Mouse (Mus musculus): Measurements from ENCODE around the gene Mcub. TPM values are rescaled to one million over a fixed set of nuclear protein-coding genes. Genes with fewer than 3 reads are reported as not detected.
A peak's percentile ranks its signal among the peaks of the same experiment; 100 is the strongest.

Gene Mcub
- polyA plus RNA-seq (2012; rRNA removed) (5.9 and 7.4 TPM in 2 replicates), polyA plus RNA-seq (2014; fragmentation: Nextera tagmentation; extraction: Ambion mirVana) (16.4 and 25.9 TPM in 2 replicates)

DNA sequence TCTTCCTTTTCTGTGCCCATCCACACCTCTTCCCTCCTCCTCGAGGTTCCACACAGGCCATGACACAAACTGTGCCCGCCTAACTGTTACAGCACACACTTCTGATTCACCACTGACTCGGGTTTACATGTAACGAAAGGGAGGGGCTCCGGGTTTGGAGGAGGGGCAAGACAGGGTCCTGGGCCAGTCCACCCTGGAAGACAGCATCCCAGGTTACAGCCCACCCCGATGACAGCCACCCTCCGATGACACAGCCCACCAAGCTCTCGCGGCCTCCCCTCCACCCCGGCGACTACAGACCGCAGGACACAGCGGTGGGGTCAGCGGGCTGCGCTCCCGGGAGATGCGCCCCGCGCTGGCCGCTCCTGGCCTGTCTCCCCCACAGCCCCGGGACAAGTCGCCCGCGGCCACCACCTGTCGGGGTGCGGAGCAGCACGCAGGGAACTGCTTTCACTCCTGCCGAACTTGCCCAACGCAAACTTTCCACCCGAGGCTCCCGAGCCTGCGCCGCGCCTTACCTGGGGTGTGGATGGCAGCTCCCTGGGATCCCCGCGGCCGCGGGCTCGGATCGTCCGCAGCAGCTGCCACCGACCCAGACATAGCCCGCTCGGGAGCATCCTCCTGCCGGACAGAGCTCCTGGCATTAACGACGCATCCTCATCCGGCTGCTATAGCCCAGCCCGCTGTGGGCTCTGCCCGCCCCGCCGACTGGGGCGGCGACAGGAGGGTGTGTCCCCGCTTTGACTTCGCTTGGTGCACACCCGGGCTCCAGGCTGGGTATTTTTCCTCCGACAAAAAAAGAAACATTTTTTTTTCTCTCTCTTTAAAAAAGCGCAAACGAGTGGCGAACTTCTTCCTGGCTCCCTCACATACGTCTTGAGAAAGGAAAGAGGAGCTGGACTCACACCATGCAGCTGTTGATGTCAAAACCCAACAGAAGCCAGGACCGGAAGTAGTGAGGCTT, at the start of gene Mcub:
Mcub (minus strand) TSS at position 775 of the 964 bp plus-strand sequence.
- Histone ChIP-seq H3K4me2 (ENCODE audit: low read depth) (peak within 1 kb of the TSS; percentile 87), H3K9me3 (ENCODE audit: control insufficient read depth, low read length) (no peaks in the 10 kb centered on the region), H3K4me1 (replicated peaks; ENCODE audit: control insufficient read depth in 2 of 2, insufficient read depth in 2 of 2, low read length in 1 of 2) (peaks cover 2 to 9% of the 10 kb centered on the region in 2 experiments; a peak in 3 of 4 replicates), H3K27ac (no peak within 1 kb of the TSS), H3K9ac (replicated peaks) (peak within 1 kb of the TSS; percentile 62), H3K27me3 (ENCODE audit: control insufficient read depth, insufficient read depth, low read length) (peaks cover 22% of the 10 kb centered on the region), H3K4me3 (ENCODE audit: insufficient read depth in 1 of 2, low read depth in 2 of 2, low read length in 2 of 2) (peak within 1 kb of the TSS; percentile 58 to 62), H3K36me3 (replicated peaks; ENCODE audit: control insufficient read depth, insufficient read depth, low read depth) (no peaks in the 10 kb centered on the region)
- WGBS (ENCODE audit: insufficient replicate concordance) = under 1% methylated on average over 63 of the region's 63 CpGs
- DNase-seq (ENCODE audit: low read depth in 3 of 3, low spot score in 3 of 3) (peak; percentile 40 to 46 (median 45)), ATAC-seq (ENCODE audit: insufficient read depth) (peak; percentile 83)
- TF ChIP-seq CTCF (IDR thresholded peaks at IDR 0.05; ENCODE audit: low read depth) (no peak), EP300 (IDR thresholded peaks at IDR 0.05; ENCODE audit: low read depth) (no peak)

DNA sequence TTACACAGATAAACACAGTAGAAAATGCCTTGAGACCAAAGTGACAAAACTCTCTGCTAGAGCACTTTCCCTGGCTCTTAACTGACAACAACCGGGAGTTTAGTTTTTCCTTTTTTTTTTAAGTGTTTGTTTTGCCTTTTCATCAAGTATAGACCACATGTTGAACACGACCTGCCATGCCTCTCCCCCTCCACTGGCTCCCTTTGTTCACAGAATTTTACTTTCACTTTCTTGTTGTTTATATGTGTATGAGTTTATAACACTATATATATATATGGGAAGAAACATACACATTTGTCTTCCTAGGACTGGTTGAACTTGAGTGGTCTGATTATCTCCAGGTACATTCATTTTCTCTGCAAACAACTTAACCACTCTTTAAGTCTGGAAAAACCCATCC, 42.9 kb upstream of the Mcub start:
- Histone ChIP-seq H3K4me2 (ENCODE audit: low read depth) (no peak overlapping the region), H3K27ac (no peak overlapping the region), H3K27me3 (ENCODE audit: control insufficient read depth, insufficient read depth, low read length) (no peaks in the 10 kb centered on the region), H3K36me3 (replicated peaks; ENCODE audit: control insufficient read depth, insufficient read depth, low read depth) (peaks cover 4% of the 10 kb centered on the region), H3K9me3 (ENCODE audit: control insufficient read depth, low read length) (no peaks in the 10 kb centered on the region), H3K9ac (replicated peaks) (no peak overlapping the region), H3K4me1 (replicated peaks; ENCODE audit: control insufficient read depth in 2 of 2, insufficient read depth in 2 of 2, low read length in 1 of 2) (no peaks in the 10 kb centered on the region), H3K4me3 (ENCODE audit: insufficient read depth in 1 of 2, low read depth in 2 of 2, low read length in 2 of 2) (no peak overlapping the region)
- 63% methylated on average over 2 of the region's 2 CpGs for WGBS (ENCODE audit: insufficient replicate concordance)
- DNase-seq (ENCODE audit: low read depth in 3 of 3, low spot score in 3 of 3) (no peak), ATAC-seq (ENCODE audit: insufficient read depth) (no peak)
- TF ChIP-seq CTCF (IDR thresholded peaks at IDR 0.05; ENCODE audit: low read depth) = no peak
- TF ChIP-seq EP300 (IDR thresholded peaks at IDR 0.05; ENCODE audit: low read depth) = no peak

DNA sequence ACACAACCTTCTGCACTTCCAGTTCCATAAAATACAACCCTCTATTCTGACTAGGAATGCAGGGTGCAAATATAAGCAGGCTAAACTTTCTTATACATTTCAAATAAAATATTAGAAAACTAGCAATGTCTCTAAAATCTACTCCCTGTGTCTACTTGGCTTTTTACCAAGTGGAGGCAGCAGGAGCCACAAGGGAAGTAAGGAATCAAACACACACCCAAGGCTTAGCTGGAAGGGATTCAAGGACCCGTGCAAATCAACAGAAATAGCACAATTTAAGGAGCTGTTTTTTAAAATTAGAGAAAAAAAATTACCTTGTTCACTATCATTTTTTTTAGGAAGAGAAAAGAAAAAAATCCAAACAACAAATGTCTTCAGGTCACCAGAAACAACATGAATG, 41.2 kb upstream of the Mcub start:
- TF ChIP-seq CTCF (IDR thresholded peaks at IDR 0.05; ENCODE audit: low read depth) (no peak), EP300 (IDR thresholded peaks at IDR 0.05; ENCODE audit: low read depth) (no peak)
- ATAC-seq (ENCODE audit: insufficient read depth) (no peak), DNase-seq (ENCODE audit: low read depth in 3 of 3, low spot score in 3 of 3) (no peak)
- H3K4me1 ChIP-seq (replicated peaks; ENCODE audit: control insufficient read depth in 2 of 2, insufficient read depth in 2 of 2, low read length in 1 of 2) = no peaks in the 10 kb centered on the region
- no peaks in the 10 kb centered on the region for H3K27me3 ChIP-seq (ENCODE audit: control insufficient read depth, insufficient read depth, low read length)
- H3K36me3 ChIP-seq (replicated peaks; ENCODE audit: control insufficient read depth, insufficient read depth, low read depth) = peaks cover 4% of the 10 kb centered on the region
- no peak overlapping the region for H3K27ac ChIP-seq
- no peak overlapping the region for H3K4me3 ChIP-seq (ENCODE audit: insufficient read depth in 1 of 2, low read depth in 2 of 2, low read length in 2 of 2)
- no peaks in the 10 kb centered on the region for H3K9me3 ChIP-seq (ENCODE audit: control insufficient read depth, low read length)
- no peak overlapping the region for H3K9ac ChIP-seq (replicated peaks)
- no peak overlapping the region for H3K4me2 ChIP-seq (ENCODE audit: low read depth)
- 79% methylated on average over 1 of the region's 1 CpGs for WGBS (ENCODE audit: insufficient replicate concordance)

DNA sequence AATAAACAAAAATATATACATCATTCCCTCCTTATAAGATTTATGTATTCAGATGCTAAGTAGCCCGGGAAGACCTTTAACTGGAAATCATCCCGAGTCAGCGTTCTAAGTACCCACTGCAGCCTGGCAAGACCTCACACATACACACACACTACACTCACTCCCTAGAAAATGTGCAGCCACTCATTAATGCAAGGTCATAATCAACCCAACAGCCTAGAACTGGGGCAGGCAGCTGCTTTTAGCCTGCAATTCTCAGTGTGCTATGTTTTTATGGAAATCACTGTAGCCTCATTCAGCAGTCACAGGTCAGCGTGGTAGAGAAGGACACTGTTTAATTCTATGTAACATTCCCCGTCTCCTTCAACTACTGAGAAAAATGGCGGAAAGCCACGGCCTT, 36.1 kb upstream of the Mcub start:
- H3K9me3 ChIP-seq (ENCODE audit: control insufficient read depth, low read length) = no peaks in the 10 kb centered on the region
- no peaks in the 10 kb centered on the region for H3K27me3 ChIP-seq (ENCODE audit: control insufficient read depth, insufficient read depth, low read length)
- H3K4me2 ChIP-seq (ENCODE audit: low read depth) = no peak overlapping the region
- no peak for DNase-seq (ENCODE audit: low read depth in 3 of 3, low spot score in 3 of 3)
- peaks cover 16% of the 10 kb centered on the region for H3K36me3 ChIP-seq (replicated peaks; ENCODE audit: control insufficient read depth, insufficient read depth, low read depth)
- H3K9ac ChIP-seq (replicated peaks) = no peak overlapping the region
- WGBS (ENCODE audit: insufficient replicate concordance) = 75% methylated on average over 7 of the region's 7 CpGs
- no peaks in the 10 kb centered on the region for H3K4me1 ChIP-seq (replicated peaks; ENCODE audit: control insufficient read depth in 2 of 2, insufficient read depth in 2 of 2, low read length in 1 of 2)
- no peak for ATAC-seq (ENCODE audit: insufficient read depth)
- no peak overlapping the region for H3K27ac ChIP-seq
- H3K4me3 ChIP-seq (ENCODE audit: insufficient read depth in 1 of 2, low read depth in 2 of 2, low read length in 2 of 2) = no peak overlapping the region
- TF ChIP-seq CTCF (IDR thresholded peaks at IDR 0.05; ENCODE audit: low read depth) = no peak
- no peak for TF ChIP-seq EP300 (IDR thresholded peaks at IDR 0.05; ENCODE audit: low read depth)

DNA sequence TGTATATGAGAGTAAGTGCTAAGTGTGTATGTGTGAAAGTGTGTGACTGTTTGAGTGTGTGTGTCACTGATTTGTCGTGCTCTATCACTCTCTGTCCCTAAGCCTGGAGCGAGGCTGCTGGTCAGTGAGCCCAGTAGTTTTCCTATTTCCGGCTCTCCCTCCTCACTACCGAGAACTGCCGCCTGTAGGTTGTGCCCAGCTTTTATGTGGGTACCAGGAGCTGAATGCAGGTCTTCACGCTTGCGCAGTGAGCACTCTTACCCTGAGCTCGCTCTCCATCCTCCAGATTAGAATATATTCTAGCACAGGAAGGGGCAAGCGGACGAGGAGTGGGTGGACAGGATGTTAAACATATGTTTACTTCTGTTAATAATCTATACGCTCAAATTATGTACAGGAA, 30.9 kb upstream of the Mcub start:
- no peak for DNase-seq (ENCODE audit: low read depth in 3 of 3, low spot score in 3 of 3)
- TF ChIP-seq CTCF (IDR thresholded peaks at IDR 0.05; ENCODE audit: low read depth) = no peak
- TF ChIP-seq EP300 (IDR thresholded peaks at IDR 0.05; ENCODE audit: low read depth) = no peak
- H3K36me3 ChIP-seq (replicated peaks; ENCODE audit: control insufficient read depth, insufficient read depth, low read depth) = peaks cover 19% of the 10 kb centered on the region

More for the DNA sequence above, 30.9 kb upstream of the Mcub start:
- no peaks in the 10 kb centered on the region for H3K4me1 ChIP-seq (replicated peaks; ENCODE audit: control insufficient read depth in 2 of 2, insufficient read depth in 2 of 2, low read length in 1 of 2)
- no peak overlapping the region for H3K9ac ChIP-seq (replicated peaks)
- 87% methylated on average over 11 of the region's 11 CpGs for WGBS (ENCODE audit: insufficient replicate concordance)
- H3K4me3 ChIP-seq (ENCODE audit: insufficient read depth in 1 of 2, low read depth in 2 of 2, low read length in 2 of 2) = no peak overlapping the region
- H3K27ac ChIP-seq = no peak overlapping the region
- H3K9me3 ChIP-seq (ENCODE audit: control insufficient read depth, low read length) = no peaks in the 10 kb centered on the region
- H3K27me3 ChIP-seq (ENCODE audit: control insufficient read depth, insufficient read depth, low read length) = no peaks in the 10 kb centered on the region
- no peak for ATAC-seq (ENCODE audit: insufficient read depth)
- H3K4me2 ChIP-seq (ENCODE audit: low read depth) = no peak overlapping the region
